Mouse (Mus musculus): Measurements from ENCODE around the gene Brd9. TPM values are rescaled to one million over a fixed set of nuclear protein-coding genes. Genes with fewer than 3 reads are reported as not detected.

Brd9 gene
- polyA plus RNA-seq, 1 experiment from 2014 or later: 47.8 TPM

DNA sequence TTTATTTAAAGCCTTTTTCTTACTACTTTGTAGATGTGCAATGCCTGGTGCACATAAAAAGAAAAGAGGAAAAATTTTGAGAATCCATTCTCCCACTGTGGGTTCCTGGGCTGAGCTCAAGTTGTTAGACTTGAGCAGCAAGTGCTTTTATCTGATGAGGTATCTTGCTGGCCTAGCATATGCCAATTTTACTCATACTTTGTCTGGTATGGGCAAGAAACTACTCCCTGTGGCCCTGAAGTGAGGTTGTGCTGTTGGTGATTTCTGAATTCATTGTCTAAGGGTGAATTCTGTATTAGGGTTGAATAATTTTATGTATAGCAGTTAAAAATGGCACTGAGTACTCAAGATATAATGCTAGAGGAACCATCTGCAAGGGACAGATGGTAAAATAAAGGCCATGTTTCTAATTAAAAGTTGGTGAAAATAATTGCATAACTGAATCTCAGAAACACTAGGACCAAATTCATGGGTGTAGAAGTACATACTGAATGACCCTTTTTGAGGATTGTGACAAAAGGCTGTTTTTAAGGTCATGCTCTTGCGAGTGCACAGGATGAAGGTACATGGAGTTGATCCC is 16.0 kb downstream of the Brd9 start:
- no peak overlapping the region for H3K4me3 ChIP-seq (replicated peaks)
- no peaks in the 10 kb centered on the region for H3K9me3 ChIP-seq (replicated peaks)
- H3K36me3 ChIP-seq: peaks cover 95% of the 10 kb centered on the region
- WGBS: 79% methylated on average over 1 of the region's 1 CpGs
- no peaks in the 10 kb centered on the region for H3K4me1 ChIP-seq
- H3K27ac ChIP-seq: no peak overlapping the region
- no peak overlapping the region for H3K9ac ChIP-seq
- no peak overlapping the region for H3K4me2 ChIP-seq
- ATAC-seq (replicated peaks; ENCODE audit: low FRiP score): no peak
- no peaks in the 10 kb centered on the region for H3K27me3 ChIP-seq

DNA sequence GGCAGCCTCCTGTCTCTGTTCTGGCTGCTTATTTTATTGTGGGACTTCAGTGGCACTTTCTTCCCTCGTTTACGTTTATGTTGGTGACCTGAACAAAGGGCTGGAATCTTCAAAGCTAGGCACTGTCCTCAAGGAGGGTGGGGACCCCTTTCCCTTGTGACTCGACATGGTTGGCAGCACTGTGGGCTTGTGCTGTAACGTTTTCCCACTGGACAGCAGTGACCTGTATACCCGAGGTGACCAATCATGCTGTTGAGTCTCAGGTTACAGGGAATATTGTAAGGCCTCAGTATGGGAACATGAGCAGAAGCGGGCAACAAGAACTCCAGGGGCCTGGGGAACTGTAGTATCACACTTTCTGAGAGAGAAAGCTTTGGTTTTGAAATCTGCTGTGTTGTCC is 17.1 kb downstream of the Brd9 start:
- H3K9ac ChIP-seq: no peak overlapping the region
- H3K4me2 ChIP-seq: no peak overlapping the region
- H3K4me1 ChIP-seq: no peaks in the 10 kb centered on the region
- 26% methylated on average over 6 of the region's 6 CpGs for WGBS
- no peaks in the 10 kb centered on the region for H3K27me3 ChIP-seq
- H3K4me3 ChIP-seq (replicated peaks): no peak overlapping the region
- 0 out of 2 replicates have a peak overlapping the region, but pooled peaks have one; percentile 14 for H3K27ac ChIP-seq
- H3K36me3 ChIP-seq: peaks cover 95% of the 10 kb centered on the region
- H3K9me3 ChIP-seq (replicated peaks): no peaks in the 10 kb centered on the region
- peak; percentile 84 for ATAC-seq (replicated peaks; ENCODE audit: low FRiP score)

DNA sequence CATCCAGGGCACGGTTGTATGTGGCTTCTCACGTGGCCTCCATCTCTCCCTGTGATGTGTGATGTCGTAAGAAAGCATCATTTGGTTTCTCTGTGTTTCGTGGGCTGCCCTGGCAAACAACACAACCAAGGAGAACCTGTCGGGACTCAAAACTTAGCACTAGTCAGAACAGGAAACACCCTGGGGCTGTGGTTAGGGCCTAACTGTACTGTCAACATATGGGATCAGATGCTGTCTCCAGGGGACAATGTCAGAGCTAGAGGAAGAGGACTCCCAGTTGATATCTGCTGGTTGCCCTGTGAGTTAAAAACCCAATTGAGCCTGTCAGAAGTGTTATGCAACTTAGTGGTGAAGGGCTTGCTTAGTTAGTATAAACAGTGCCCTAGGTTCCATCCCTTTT is 17.9 kb downstream of the Brd9 start:
- no peaks in the 10 kb centered on the region for H3K4me1 ChIP-seq
- H3K4me2 ChIP-seq: no peak overlapping the region
- WGBS: 92% methylated on average over 5 of the region's 5 CpGs
- no peak overlapping the region for H3K4me3 ChIP-seq (replicated peaks)
- H3K27me3 ChIP-seq: no peaks in the 10 kb centered on the region
- H3K9ac ChIP-seq: no peak overlapping the region
- no peaks in the 10 kb centered on the region for H3K9me3 ChIP-seq (replicated peaks)
- no peak for ATAC-seq (replicated peaks; ENCODE audit: low FRiP score)
- peaks cover 95% of the 10 kb centered on the region for H3K36me3 ChIP-seq
- H3K27ac ChIP-seq: no peak overlapping the region

DNA sequence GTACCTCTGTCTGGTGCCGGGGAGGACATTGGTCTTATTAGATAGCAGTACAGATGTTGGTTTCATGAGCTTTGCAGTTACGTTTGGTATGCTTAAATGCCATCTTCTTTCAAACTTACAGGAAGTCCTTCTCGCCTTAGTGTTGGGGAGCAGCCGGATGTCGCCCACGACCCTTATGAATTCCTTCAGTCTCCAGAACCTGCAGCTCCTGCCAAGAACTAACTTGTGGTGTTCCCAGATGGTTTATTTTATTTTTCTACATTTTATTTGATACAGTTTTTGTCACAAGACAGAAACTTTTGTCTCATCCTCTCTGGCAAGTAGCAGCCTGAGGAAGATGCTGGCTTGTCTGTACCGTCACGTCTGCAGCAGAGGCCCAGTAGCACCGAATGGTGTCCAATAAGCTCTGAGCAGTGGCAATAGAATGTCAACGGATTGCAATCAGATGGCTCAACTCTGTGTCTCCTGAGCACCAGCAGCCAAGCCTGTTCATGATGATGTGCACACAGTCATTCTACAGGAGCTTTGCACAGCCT is 22.6 kb downstream of the Brd9 start:
- no peaks in the 10 kb centered on the region for H3K9me3 ChIP-seq (replicated peaks)
- H3K4me2 ChIP-seq: no peak overlapping the region
- H3K4me3 ChIP-seq (replicated peaks): no peak overlapping the region
- H3K9ac ChIP-seq: no peak overlapping the region
- H3K27ac ChIP-seq: no peak overlapping the region
- H3K27me3 ChIP-seq: no peaks in the 10 kb centered on the region
- 91% methylated on average over 10 of the region's 10 CpGs for WGBS
- peaks cover 70% of the 10 kb centered on the region for H3K36me3 ChIP-seq
- no peaks in the 10 kb centered on the region for H3K4me1 ChIP-seq
- ATAC-seq (replicated peaks; ENCODE audit: low FRiP score): no peak

DNA sequence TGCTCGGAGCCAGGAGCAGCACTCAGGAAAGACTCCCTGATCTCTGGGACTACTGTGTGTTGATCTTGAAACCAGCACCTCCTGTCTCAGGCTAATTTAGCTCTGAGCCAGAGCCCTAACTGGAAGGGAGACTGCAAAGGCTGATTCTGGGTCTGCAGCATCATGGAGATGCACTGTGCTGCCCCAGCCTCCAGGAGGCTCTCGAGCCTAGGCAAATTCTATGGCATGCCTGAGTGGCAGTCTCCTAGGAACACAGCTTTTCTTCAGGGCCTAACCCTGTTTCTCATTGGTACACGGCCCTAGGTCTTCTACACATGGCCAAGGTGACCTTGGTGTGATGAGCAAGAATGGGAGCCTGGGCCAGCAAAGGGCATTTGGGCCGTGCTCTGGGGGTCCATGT is 23.6 kb downstream of the Brd9 start:
- ATAC-seq (replicated peaks; ENCODE audit: low FRiP score): no peak
- Histone ChIP-seq H3K9me3 (replicated peaks) (no peaks in the 10 kb centered on the region), H3K4me2 (no peak overlapping the region), H3K4me3 (replicated peaks) (no peak overlapping the region), H3K4me1 (no peaks in the 10 kb centered on the region), H3K9ac (no peak overlapping the region), H3K27ac (no peak overlapping the region), H3K27me3 (no peaks in the 10 kb centered on the region), H3K36me3 (peaks cover 60% of the 10 kb centered on the region)
- WGBS: 89% methylated on average over 4 of the region's 4 CpGs

DNA sequence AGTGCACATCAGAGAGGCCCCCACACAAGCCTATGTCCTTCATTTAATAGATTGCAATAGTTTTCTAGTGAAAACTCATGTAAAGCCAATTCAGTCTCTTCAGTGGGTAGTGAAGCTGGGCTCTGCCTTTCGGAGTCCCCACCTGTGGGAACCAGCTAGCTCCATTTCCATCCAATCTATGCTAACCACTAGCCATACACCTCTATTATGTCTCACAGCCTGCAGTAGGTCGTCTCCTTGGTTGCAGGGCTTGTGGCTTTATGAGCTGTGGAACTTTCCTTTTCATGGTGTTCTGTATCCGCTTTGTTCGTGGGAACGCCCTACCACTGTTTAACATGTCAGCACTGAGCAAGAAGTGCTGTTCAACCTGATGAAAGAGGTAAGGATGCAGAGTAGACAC is 25.9 kb downstream of the Brd9 start, which contains the start of gene Zdhhc11:
Zdhhc11 (plus strand) TSS at position 301 of the 400 bp plus-strand sequence.
- WGBS: 81% methylated on average over 5 of the region's 5 CpGs
- no peak for ATAC-seq (replicated peaks; ENCODE audit: low FRiP score)

DNA sequence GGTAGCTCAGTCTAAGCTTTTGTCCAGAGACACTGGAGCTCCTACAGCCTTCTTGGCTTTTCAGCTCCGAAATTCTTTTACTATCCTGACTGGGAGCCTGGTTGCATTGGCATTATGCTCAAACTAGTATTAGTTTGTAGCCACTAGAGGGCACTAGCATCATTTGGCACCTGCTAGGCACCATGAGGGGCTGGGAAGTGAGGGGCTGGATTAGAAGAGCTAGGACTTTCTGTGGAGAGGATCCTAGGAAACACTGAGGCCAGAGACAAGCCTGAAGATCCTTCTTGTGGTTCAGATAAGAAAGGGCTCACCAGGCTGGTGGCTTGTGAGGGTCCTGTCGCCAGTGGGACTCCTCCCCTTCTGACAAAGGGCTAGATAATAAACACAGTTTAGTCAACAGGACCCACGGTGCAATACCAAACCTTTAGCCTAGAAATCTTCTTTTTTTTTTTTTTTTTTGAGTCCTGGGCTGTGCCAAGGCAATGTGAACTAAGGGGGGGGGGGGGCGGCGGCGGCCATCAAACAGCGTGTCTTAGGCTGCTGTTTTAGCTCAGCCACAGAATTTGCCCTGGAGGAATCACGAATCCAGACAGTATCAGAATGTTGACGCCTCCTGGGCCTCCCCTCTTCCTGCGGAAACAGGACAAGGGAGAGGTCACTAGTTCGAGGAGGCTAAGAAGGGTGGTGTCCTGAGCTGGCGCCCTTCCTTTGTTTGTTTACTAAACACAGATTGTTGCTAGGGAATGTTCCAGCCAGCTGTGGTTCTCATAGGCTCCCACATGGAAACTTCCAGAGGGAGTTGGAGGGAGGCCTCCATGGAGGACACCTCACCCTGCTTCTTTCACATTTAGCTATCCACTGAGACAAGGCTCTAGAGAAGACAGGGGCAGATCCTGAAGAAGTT is 33.2 kb downstream of the Brd9 start:
- Histone ChIP-seq H3K4me2 (peak overlapping the region; percentile 46), H3K4me3 (replicated peaks) (no peak overlapping the region), H3K9me3 (replicated peaks) (no peaks in the 10 kb centered on the region), H3K4me1 (peaks cover 10% of the 10 kb centered on the region; the same call in 1 of the 2 replicates), H3K27me3 (no peaks in the 10 kb centered on the region), H3K27ac (peak overlapping the region; percentile 60; the same call in 1 of the 2 replicates), H3K9ac (no peak overlapping the region), H3K36me3 (no peaks in the 10 kb centered on the region)
- ATAC-seq (replicated peaks; ENCODE audit: low FRiP score): peak; percentile 80
- 40% methylated on average over 12 of the region's 12 CpGs for WGBS

More for the DNA sequence above, 25.9 kb downstream of the Brd9 start, which contains the start of gene Zdhhc11:
- no peak within 1 kb of the TSS for H3K4me3 ChIP-seq (replicated peaks)
- no peaks in the 10 kb centered on the region for H3K4me1 ChIP-seq
- H3K9me3 ChIP-seq (replicated peaks): no peaks in the 10 kb centered on the region
- H3K27ac ChIP-seq: no peak within 1 kb of the TSS
- H3K9ac ChIP-seq: no peak within 1 kb of the TSS
- peaks cover 38% of the 10 kb centered on the region for H3K36me3 ChIP-seq
- no peaks in the 10 kb centered on the region for H3K27me3 ChIP-seq
- no peak within 1 kb of the TSS for H3K4me2 ChIP-seq

DNA sequence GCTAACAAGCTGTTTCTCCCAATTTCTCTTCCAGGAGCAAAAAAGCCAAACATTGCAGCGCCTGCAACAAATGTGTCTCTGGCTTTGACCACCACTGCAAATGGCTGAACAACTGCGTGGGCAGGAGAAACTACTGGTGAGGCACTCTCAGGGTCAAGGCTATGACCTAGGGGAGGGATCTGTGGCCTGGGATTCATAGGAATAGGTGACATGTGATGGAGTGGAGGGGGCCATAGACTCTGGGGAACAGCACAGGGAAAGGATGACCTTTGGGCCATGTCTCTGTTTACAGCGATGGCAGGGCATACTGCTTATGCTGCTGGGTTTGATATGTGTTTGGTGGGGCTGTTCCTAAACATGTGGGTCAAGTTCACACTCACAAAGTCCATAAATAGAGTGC is 36.9 kb downstream of the Brd9 start:
- Histone ChIP-seq H3K4me2 (no peak overlapping the region), H3K4me1 (peaks cover 10% of the 10 kb centered on the region; the same call in 1 of the 2 replicates), H3K4me3 (replicated peaks) (no peak overlapping the region), H3K9me3 (replicated peaks) (no peaks in the 10 kb centered on the region), H3K36me3 (no peaks in the 10 kb centered on the region), H3K27ac (no peak overlapping the region), H3K27me3 (no peaks in the 10 kb centered on the region), H3K9ac (no peak overlapping the region)
- no peak for ATAC-seq (replicated peaks; ENCODE audit: low FRiP score)
- 88% methylated on average over 3 of the region's 3 CpGs for WGBS

DNA sequence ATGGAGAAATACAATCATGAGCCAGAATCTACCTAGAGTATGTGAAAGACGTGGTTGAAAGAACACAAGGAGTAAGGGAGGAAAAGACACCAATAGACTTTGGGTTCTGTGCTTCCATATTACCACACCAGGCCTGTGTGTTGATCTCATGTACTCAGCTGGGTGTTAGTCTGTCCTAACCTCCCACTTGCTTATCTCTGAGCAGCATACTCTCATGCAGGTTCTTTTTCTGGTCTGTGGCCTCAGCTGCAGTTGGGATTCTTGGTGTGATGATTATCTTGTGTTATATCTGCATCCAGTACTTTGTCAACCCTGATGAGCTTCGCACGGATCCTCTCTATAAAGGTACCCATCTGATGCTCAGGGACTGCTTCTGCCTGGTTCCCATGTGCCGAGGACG is 39.3 kb downstream of the Brd9 start:
- Histone ChIP-seq H3K9ac (no peak overlapping the region), H3K36me3 (no peaks in the 10 kb centered on the region), H3K9me3 (replicated peaks) (no peaks in the 10 kb centered on the region), H3K27ac (no peak overlapping the region), H3K27me3 (no peaks in the 10 kb centered on the region), H3K4me2 (no peak overlapping the region), H3K4me1 (no peaks in the 10 kb centered on the region), H3K4me3 (replicated peaks) (no peak overlapping the region)
- 86% methylated on average over 5 of the region's 5 CpGs for WGBS
- no peak for ATAC-seq (replicated peaks; ENCODE audit: low FRiP score)

DNA sequence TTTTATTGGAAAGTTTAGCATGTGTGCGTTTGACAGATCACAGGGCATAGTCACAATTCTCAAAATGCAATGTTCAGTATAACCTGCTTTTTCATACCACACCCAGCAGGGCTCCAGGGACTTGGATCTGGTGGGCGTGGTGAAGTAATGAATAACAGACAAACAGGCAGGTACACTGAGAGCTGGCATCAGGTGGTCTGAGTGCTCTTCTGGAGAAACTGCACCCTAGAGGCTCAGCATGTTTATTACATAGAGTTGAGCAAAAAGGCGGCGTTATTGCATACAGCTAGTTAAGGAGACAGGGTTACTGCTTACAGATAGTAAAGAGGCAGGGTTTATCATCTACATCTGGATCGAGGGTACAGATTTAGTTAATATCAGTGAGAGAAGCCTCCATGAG is 52.7 kb downstream of the Brd9 start:
- Histone ChIP-seq H3K36me3 (no peaks in the 10 kb centered on the region), H3K27me3 (no peaks in the 10 kb centered on the region), H3K9ac (no peak overlapping the region), H3K9me3 (replicated peaks) (no peaks in the 10 kb centered on the region), H3K27ac (no peak overlapping the region), H3K4me3 (replicated peaks) (no peak overlapping the region), H3K4me1 (no peaks in the 10 kb centered on the region), H3K4me2 (no peak overlapping the region)
- no peak for ATAC-seq (replicated peaks; ENCODE audit: low FRiP score)
- 77% methylated on average over 5 of the region's 5 CpGs for WGBS

DNA sequence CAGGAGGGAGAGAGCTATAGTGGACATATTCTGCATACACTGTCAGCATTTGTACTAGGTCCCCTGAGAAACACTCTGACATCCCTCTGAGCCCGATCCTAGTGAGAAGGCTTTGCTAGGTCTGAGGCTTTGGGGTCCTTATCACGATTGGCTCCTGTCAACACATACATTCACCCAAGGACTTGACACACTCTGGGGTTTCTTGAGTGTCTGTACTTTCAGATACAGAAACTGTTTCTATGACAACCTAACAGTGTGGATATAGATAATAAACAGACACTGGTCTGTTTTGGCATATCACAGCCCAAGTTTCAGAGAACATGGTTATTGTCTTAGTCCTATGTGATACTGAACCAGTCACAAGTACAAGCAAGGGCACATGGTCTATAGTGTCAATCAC is 53.1 kb downstream of the Brd9 start:
- ATAC-seq (replicated peaks; ENCODE audit: low FRiP score): no peak
- H3K4me1 ChIP-seq: no peaks in the 10 kb centered on the region

DNA sequence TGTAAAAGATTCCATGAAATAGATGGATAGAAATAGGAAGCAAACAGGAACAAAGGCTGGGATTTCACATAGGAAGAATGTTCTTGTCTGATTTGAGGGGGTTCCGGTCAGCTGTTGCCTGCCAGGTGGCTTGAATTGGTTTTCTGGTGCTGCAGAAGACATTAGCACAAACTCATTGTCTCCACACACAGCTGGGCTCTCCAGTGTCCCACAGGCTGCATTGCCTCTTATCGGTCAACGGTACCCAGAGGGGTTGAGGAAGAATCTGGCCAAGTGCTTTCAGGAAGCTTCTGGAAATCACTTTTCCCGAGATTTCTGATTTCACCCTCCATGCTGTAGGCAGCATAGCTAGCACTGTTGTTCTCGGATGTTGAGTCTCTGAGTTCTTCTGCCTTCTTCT is 53.7 kb downstream of the Brd9 start:
- WGBS: 80% methylated on average over 5 of the region's 5 CpGs
- no peaks in the 10 kb centered on the region for H3K9me3 ChIP-seq (replicated peaks)

More for the DNA sequence above, 53.1 kb downstream of the Brd9 start:
- 82% methylated on average over 2 of the region's 2 CpGs for WGBS
- no peaks in the 10 kb centered on the region for H3K9me3 ChIP-seq (replicated peaks)
- no peak overlapping the region for H3K9ac ChIP-seq
- no peak overlapping the region for H3K4me3 ChIP-seq (replicated peaks)
- H3K27ac ChIP-seq: no peak overlapping the region
- H3K36me3 ChIP-seq: no peaks in the 10 kb centered on the region
- H3K27me3 ChIP-seq: no peaks in the 10 kb centered on the region
- H3K4me2 ChIP-seq: no peak overlapping the region

More for the DNA sequence above, 53.7 kb downstream of the Brd9 start:
- Histone ChIP-seq H3K27me3 (no peaks in the 10 kb centered on the region), H3K4me1 (no peaks in the 10 kb centered on the region), H3K27ac (no peak overlapping the region), H3K9ac (no peak overlapping the region), H3K4me3 (replicated peaks) (no peak overlapping the region), H3K36me3 (no peaks in the 10 kb centered on the region), H3K4me2 (no peak overlapping the region)
- ATAC-seq (replicated peaks; ENCODE audit: low FRiP score): no peak

All from kidney, embryonic 15.5 days (tissue).